Mouse (Mus musculus): ENCODE measurements at regions not wholly inside any gene's neighbourhood (a gene's known extent, or its start where the extent isn't known, plus 50 kb on each side); places are given as distances from the start of the nearest gene placed in this dataset.

GRCm38 (mm10) chr5:47608318-47608717, 374.6 kb upstream of the Slit2 start:
- peak; percentile 9 to 26 for DNase-seq
- intact Hi-C loops (cut with DNase I) = no loop called here

All from heart, postnatal 14 days (tissue).